Mouse (Mus musculus) midbrain, embryonic 11.5 days (tissue): Measurements from ENCODE around the gene Ifi204. TPM values are rescaled to one million over a fixed set of nuclear protein-coding genes. Genes with fewer than 3 reads are reported as not detected.
"Not testable (repeated sequence)": the region's sequence is repeated elsewhere in the genome, so short reads cannot be mapped to it uniquely, and the experiment has no call there.

Source experiments
- ATAC-seq: fragments of 200-750 bp; cut with Nextera tagmentation; 2 replicates; pipeline ENCODE4 v1.8.0; 2017; ENCODE audit warnings: moderate TSS enrichment, moderate library complexity; ENCODE audit not compliant: low FRiP score
- DNase-seq: peaks from one replicate; pipeline ENCODE4 v3.0.0; 2015; ENCODE audit warnings: low spot score; ENCODE audit errors: missing footprints
- H3K27ac ChIP-seq: fragments of 300-500 bp; sonication (generic); 2 replicates; pipeline ENCODE4 v1.5.1; 2014; ENCODE audit warnings: low read depth, low read length
- H3K27me3 ChIP-seq: fragments of 300-500 bp; sonication (generic); 2 replicates; pipeline ENCODE4 v1.6.1; 2014; ENCODE audit warnings: mild to moderate bottlenecking, low read length, moderate library complexity, mixed read lengths; ENCODE audit not compliant: control insufficient read depth, insufficient read depth
- H3K36me3 ChIP-seq: fragments of 300-500 bp; sonication (generic); 2 replicates; pipeline ENCODE4 v1.6.1; 2014; ENCODE audit warnings: mild to moderate bottlenecking, low read length, moderate library complexity, mixed read lengths; ENCODE audit not compliant: control insufficient read depth, insufficient read depth
- H3K4me1 ChIP-seq: fragments of 300-500 bp; sonication (generic); 2 replicates; pipeline ENCODE4 v1.6.1; 2014; ENCODE audit warnings: low read length; ENCODE audit not compliant: control insufficient read depth, insufficient read depth
- H3K4me2 ChIP-seq: fragments of 300-500 bp; sonication (generic); 2 replicates; pipeline ENCODE4 v1.6.1; 2014; ENCODE audit warnings: mild to moderate bottlenecking, moderate library complexity
- H3K4me3 ChIP-seq: fragments of 300-500 bp; sonication (generic); 2 replicates; pipeline ENCODE4 v1.5.1; 2014; ENCODE audit warnings: low read depth, low read length
- H3K9ac ChIP-seq: fragments of 300-500 bp; sonication (generic); 2 replicates; pipeline ENCODE4 v1.6.1; 2014; ENCODE audit warnings: low read length
- H3K9me3 ChIP-seq: fragments of 300-500 bp; sonication (generic); 2 replicates; pipeline ENCODE4 v1.6.1; 2016; ENCODE audit warnings: low read length; ENCODE audit not compliant: control insufficient read depth
- WGBS: fragments of 180-500 bp; shearing (Covaris S2); extraction: QIAGEN DNeasy Blood & Tissue Kit; methylation state at CpG from one replicate; pipeline ENCODE4 v1.1.7; 2014; 5-methylcytosine and 5-hydroxymethylcytosine counted together
- polyA plus RNA-seq: library from polyadenylated mRNA; unstranded; fragments of >200 nt; fragmentation: Nextera tagmentation; extraction: Ambion mirVana; gene quantifications from 2 replicates; pipeline ENCODE4 v1.2.1, GENCODE M21; 2014

Ifi204 gene
- 0.93 and 1.9 TPM in 2 replicates for polyA plus RNA-seq

DNA sequence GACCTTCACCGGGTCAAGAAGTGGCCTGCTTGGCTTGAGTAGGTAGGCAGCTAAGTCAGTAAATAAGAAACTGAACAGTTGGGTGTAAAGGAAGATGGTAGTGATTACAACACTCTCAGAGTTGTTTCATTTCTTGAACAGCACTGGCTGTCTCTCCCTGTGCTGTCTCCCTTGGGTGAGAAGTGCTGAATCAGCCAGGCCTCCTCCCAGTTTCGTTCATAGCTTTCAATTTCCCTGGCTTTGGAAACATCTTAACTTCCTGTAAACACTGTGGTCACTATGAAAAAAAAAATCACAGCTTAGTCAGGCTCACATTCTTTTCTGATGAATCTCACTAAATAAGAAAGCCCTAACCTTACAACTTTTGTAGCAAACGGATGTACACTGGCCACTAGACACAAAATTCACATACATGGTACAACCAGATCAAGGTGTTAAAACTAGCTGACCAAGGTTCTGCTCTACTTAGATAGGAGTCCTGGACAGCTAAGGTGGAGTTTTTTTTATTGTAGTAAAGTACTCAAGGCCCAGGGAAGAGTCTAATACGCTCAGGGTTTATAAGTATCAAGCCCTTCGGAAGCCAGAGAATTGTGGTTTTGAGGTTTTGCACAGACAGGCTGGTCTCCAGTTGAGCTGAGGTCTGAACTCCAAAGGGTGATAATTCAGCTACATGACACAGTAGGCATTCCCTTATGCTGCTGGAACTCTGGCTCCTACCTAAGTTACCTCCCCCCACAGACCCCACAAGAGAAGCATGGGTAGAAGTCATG, at the start of gene Ifi204:
TSS of gene Ifi204 (minus strand) at position 96 of the 770 bp plus-strand sequence.
- not testable (repeated sequence) for H3K27ac ChIP-seq, H3K9ac ChIP-seq, ATAC-seq, H3K4me3 ChIP-seq, H3K9me3 ChIP-seq, DNase-seq, H3K4me1 ChIP-seq, H3K27me3 ChIP-seq, H3K36me3 ChIP-seq, H3K4me2 ChIP-seq
- 89% methylated on average over 5 of the region's 5 CpGs for WGBS

- not testable (repeated sequence) for H3K36me3 ChIP-seq, H3K4me2 ChIP-seq, H3K4me3 ChIP-seq, DNase-seq, H3K4me1 ChIP-seq, H3K9me3 ChIP-seq, H3K27ac ChIP-seq, ATAC-seq, H3K9ac ChIP-seq, H3K27me3 ChIP-seq
- WGBS, result 85% methylated on average over 2 of the region's 2 CpGs
Observed at GRCm38 (mm10) chr1:173809294-173809693, 42.6 kb upstream of the Ifi204 start.

DNA sequence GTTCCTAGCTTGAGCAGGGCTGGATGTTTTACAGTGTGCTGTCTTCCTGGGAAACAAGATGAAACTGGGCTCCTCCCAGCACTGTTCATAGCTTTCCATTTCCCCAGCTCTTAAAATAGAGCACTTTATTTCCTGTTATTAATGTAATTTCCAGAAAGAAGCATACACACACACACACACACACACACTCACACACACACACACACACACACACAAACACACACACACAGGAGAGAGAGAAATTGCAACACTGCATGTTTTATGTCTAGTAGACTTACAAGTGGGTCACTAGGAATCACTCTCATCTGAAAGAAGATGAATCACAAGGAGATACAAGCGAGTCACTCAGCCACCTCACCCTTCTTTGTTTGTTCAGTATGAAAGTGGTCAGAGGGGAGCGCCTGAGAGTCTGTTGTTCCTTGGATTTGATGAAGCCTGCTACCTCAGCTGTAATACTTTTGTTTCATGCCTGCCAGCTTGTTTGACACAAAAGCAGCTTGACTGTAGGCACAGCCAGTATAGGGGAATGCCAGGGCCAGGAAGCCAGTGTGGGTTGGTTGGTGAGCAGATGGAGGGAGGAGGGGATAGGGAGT, 36.0 kb upstream of the Ifi204 start:
- 66% methylated on average over 2 of the region's 2 CpGs for WGBS
- H3K27ac ChIP-seq, H3K4me2 ChIP-seq, H3K9ac ChIP-seq, H3K9me3 ChIP-seq, H3K27me3 ChIP-seq, DNase-seq, ATAC-seq, H3K4me3 ChIP-seq, H3K36me3 ChIP-seq, H3K4me1 ChIP-seq: not testable (repeated sequence)

DNA sequence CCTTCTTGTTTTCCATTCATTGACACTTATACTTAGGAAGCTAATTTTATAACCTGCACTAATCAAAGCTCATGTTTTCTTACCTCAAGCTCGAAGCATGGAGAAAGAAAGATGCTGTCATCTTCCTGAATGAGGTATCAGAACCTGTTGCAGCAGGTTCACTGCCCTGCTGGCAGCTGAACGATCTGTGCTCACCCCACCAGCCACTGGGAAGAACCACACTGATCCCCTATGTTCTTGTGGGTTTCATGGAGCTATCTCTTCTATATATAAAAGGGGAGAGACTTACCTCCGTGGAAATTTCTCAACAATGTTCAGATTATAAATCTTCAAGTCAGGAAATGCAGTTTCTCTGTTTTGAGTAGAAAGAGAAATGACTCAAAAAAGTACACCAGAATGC, 35.5 kb upstream of the Ifi204 start:
- not testable (repeated sequence) for H3K4me3 ChIP-seq, H3K4me2 ChIP-seq, H3K9me3 ChIP-seq, H3K9ac ChIP-seq, DNase-seq, H3K36me3 ChIP-seq, H3K27me3 ChIP-seq, H3K27ac ChIP-seq, ATAC-seq, H3K4me1 ChIP-seq
- 71% methylated on average over 3 of the region's 3 CpGs for WGBS

DNA sequence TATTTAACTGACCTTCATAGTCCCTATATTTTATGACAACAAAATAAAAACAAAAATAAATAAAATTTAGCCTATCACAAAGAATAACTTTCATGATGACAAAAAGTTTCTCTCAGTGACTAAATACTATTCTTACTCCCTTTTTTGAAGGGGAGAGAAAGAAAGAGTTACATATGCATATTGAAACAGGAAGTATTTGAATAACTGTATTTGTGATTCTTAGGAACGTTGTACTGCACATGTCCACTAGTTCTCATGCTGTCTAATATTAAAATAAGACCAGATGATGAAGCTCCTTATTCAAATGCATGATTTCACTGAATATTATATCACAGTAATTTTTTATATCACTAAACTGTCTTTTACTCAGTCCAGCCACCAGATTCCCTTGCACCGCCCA, 35.0 kb upstream of the Ifi204 start:
- H3K27ac ChIP-seq, result not testable (repeated sequence)
- 86% methylated on average over 2 of the region's 2 CpGs for WGBS

DNA sequence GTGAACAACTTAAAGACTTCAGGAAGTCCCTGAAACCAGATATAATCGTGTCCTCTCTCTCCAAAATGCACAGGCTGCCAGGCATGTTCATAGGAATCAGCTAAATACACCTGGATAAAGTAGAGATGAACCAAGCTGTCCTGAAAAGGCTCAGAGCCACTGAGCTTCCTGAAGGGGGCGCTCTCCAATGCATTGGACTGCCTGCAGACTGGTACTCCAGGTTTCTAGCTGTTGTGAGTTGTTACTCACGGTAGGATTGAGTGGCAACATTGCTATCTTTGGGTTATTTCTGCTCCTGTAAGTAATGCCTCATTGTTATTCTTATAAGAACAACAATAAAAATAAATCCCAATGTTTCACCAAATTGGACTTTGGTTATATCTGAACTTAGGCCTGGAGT, 6.7 kb upstream of the Ifi204 start:
- H3K9ac ChIP-seq, DNase-seq, H3K9me3 ChIP-seq, H3K27me3 ChIP-seq, H3K4me2 ChIP-seq, H3K4me1 ChIP-seq, H3K4me3 ChIP-seq, H3K36me3 ChIP-seq, H3K27ac ChIP-seq, ATAC-seq: not testable (repeated sequence)
- 80% methylated on average over 2 of the region's 3 CpGs for WGBS

More for the DNA sequence above, 35.0 kb upstream of the Ifi204 start:
- H3K4me2 ChIP-seq, H3K27me3 ChIP-seq, H3K4me1 ChIP-seq, H3K36me3 ChIP-seq, H3K9me3 ChIP-seq, H3K9ac ChIP-seq, ATAC-seq, DNase-seq, H3K4me3 ChIP-seq: not testable (repeated sequence)

GRCm38 (mm10) chr1:173760032-173760431, 6.7 kb downstream of the Ifi204 start:
- not testable (repeated sequence) for ATAC-seq, DNase-seq, H3K27ac ChIP-seq, H3K9me3 ChIP-seq, H3K4me1 ChIP-seq, H3K4me3 ChIP-seq, H3K4me2 ChIP-seq, H3K27me3 ChIP-seq, H3K36me3 ChIP-seq, H3K9ac ChIP-seq
- 94% methylated on average over 5 of the region's 5 CpGs for WGBS

- H3K9me3 ChIP-seq, result no peaks in the 10 kb centered on the region
- no peak overlapping the region for H3K9ac ChIP-seq
- H3K36me3 ChIP-seq, result no peaks in the 10 kb centered on the region
- H3K27me3 ChIP-seq, result no peaks in the 10 kb centered on the region
- H3K4me2 ChIP-seq, result no peak overlapping the region
- no peaks in the 10 kb centered on the region for H3K4me1 ChIP-seq
- no peak for ATAC-seq
- H3K4me3 ChIP-seq, result no peak overlapping the region
- DNase-seq, result no peak
- H3K27ac ChIP-seq, result no peak overlapping the region
- WGBS, result 67% methylated on average over 1 of the region's 1 CpGs
Observed at GRCm38 (mm10) chr1:173742262-173742661, 24.5 kb downstream of the Ifi204 start.

DNA sequence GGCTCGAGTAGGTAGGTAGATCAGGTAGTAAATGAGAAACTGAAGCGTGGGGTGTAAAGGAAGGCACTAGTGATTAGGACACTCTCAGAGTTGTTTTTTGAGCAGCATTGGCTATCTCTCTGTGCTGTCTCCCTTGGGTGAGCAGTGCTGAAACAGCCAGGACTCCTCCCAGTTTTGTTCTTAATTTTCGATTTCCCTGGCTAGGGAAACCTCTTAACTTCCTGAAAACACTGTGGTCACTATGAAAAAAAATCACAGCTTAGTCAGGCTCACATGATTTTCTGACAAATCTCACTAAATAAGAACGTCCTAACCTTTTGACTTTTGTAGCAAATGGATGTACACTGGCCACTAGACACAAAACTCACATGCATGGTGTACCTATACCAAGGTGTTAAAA, 25.1 kb downstream of the Ifi204 start, which contains the start of gene Ifi207:
TSS of gene Ifi207 (minus strand) at position 92 of the 400 bp plus-strand sequence.
- H3K9me3 ChIP-seq, result no peaks in the 10 kb centered on the region
- H3K9ac ChIP-seq, result no peak within 1 kb of the TSS
- no peak within 1 kb of the TSS for H3K4me2 ChIP-seq
- no peak within 1 kb of the TSS for H3K27ac ChIP-seq
- no peak for ATAC-seq
- DNase-seq, result no peak
- no peaks in the 10 kb centered on the region for H3K4me1 ChIP-seq
- H3K4me3 ChIP-seq, result no peak within 1 kb of the TSS
- H3K36me3 ChIP-seq, result no peaks in the 10 kb centered on the region
- WGBS, result 80% methylated on average over 4 of the region's 4 CpGs
- H3K27me3 ChIP-seq, result no peaks in the 10 kb centered on the region
